Mouse (Mus musculus) kidney, postnatal 14 days (tissue): ENCODE measurements around the gene Spata45.

Experiments
- DNase-seq: peaks from one replicate; pipeline ENCODE4 v3.0.0; 2022; ENCODE audit warnings: mixed read lengths

Spata45 gene

GRCm38 (mm10) chr1:191086304-191086878, 50.0 kb downstream of the Spata45 start:
- no peak for DNase-seq

- DNase-seq, result no peak
Observed at GRCm38 (mm10) chr1:191086960-191087359, 50.5 kb downstream of the Spata45 start.

GRCm38 (mm10) chr1:191087955-191088354, 51.5 kb downstream of the Spata45 start:
- no peak for DNase-seq

- DNase-seq, result no peak
Observed at GRCm38 (mm10) chr1:191089355-191089754, 52.9 kb downstream of the Spata45 start.

- DNase-seq, result peak; percentile 35
Observed at GRCm38 (mm10) chr1:191092050-191092449, 55.6 kb downstream of the Spata45 start.
